Mouse (Mus musculus) liver, postnatal 0 days (tissue): ENCODE data around the gene Reep3. TPM values are rescaled to one million over a fixed set of nuclear protein-coding genes. Genes with fewer than 3 reads are reported as not detected.

ENCODE experiments used
- ATAC-seq: fragments of 200-750 bp; cut with Nextera tagmentation; 2 replicates; pipeline ENCODE4 v1.8.0; 2017; ENCODE audit warnings: mild to moderate bottlenecking, moderate library complexity
- DNase-seq: peaks from one replicate; pipeline ENCODE4 v3.0.0-alpha.2; 2016
- H3K27ac ChIP-seq: fragments of 300-500 bp; sonication (generic); 2 replicates; pipeline ENCODE4 v1.5.1; 2014; ENCODE audit warnings: antibody characterized with exemption, moderate library complexity, mild to moderate bottlenecking, low read depth
- H3K27me3 ChIP-seq: fragments of 300-500 bp; sonication (generic); 2 replicates; pipeline ENCODE4 v1.6.1; 2014; ENCODE audit warnings: low read length, control low read depth, mixed read lengths; ENCODE audit not compliant: insufficient read depth
- H3K36me3 ChIP-seq: fragments of 300-500 bp; sonication (generic); replicated peaks from 2 replicates; pipeline ENCODE4 v1.6.1; 2014; ENCODE audit warnings: mild to moderate bottlenecking, control low read depth, low read length, moderate library complexity, mixed read lengths; ENCODE audit not compliant: insufficient read depth
- H3K4me1 ChIP-seq: fragments of 300-500 bp; sonication (generic); 2 replicates; pipeline ENCODE4 v1.6.1; 2014; ENCODE audit warnings: antibody characterized with exemption, mild to moderate bottlenecking, control low read depth; ENCODE audit not compliant: insufficient read depth
- H3K4me2 ChIP-seq: fragments of 300-500 bp; sonication (generic); 2 replicates; pipeline ENCODE4 v1.6.1; 2014; ENCODE audit warnings: low read depth, mild to moderate bottlenecking, low read length, moderate library complexity, mixed read lengths
- H3K4me3 ChIP-seq: fragments of 300-500 bp; sonication (generic); 2 replicates; pipeline ENCODE4 v1.5.1; 2014; ENCODE audit warnings: low read depth, low read length
- H3K9ac ChIP-seq: fragments of 300-500 bp; sonication (generic); replicated peaks from 2 replicates; pipeline ENCODE4 v1.6.1; 2014; ENCODE audit warnings: mild to moderate bottlenecking, moderate library complexity
- H3K9me3 ChIP-seq: fragments of 300-500 bp; sonication (generic); 2 replicates; pipeline ENCODE4 v1.6.1; 2016; ENCODE audit warnings: mild to moderate bottlenecking, control low read depth, low read length, mixed read lengths
- CTCF ChIP-seq: sonication (generic); IDR thresholded peaks from 2 replicates; pipeline ENCODE4 v1.5.1; 2016; ENCODE audit warnings: antibody characterized with exemption, low read depth
- EP300 ChIP-seq: IDR thresholded peaks from 2 replicates; pipeline ENCODE4 v1.6.1; 2016; ENCODE audit warnings: antibody characterized with exemption, low read depth, mild to moderate bottlenecking
- WGBS: fragments of 180-500 bp; shearing (Covaris S2); extraction: QIAGEN DNeasy Blood & Tissue Kit; methylation state at CpG from one replicate; pipeline ENCODE4 v1.1.7; 2014; ENCODE audit not compliant: insufficient replicate concordance; 5-methylcytosine and 5-hydroxymethylcytosine counted together
- polyA plus RNA-seq: library from polyadenylated mRNA; unstranded; fragments of >200 nt; fragmentation: Nextera tagmentation; extraction: Ambion mirVana; gene quantifications from 2 replicates; pipeline ENCODE4 v1.2.1, GENCODE M21; 2015

The Reep3 gene
- polyA plus RNA-seq, 1 experiment from 2014 or later: 19.6 TPM

DNA sequence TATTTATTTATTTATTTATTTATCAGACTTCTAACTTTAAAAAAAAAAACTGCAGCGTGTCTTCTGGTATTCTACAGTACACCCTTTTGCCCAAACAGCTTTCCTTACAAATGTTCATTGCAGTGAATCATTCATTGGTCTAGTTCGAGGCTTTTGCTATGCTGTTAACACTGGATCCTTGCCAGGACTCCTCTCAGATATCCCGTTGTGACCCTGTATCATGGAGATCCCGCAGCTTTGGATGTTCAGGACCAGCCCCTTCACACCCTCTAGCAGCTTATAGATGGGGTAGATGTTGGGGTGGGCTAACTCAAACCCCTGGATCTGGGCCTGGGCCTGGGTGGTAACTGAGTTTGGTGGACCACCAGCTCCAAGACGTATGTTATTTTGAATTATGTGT lies 104.2 kb downstream of the Reep3 start:
- Histone ChIP-seq H3K36me3 (no peaks in the 10 kb centered on the region), H3K27ac (no peak overlapping the region), H3K27me3 (no peaks in the 10 kb centered on the region), H3K4me1 (peaks cover 3% of the 10 kb centered on the region; the same call in 1 of the 2 replicates), H3K9ac (no peak overlapping the region), H3K9me3 (peaks cover 8% of the 10 kb centered on the region; the same call in 1 of the 2 replicates), H3K4me3 (no peak overlapping the region), H3K4me2 (no peak overlapping the region)
- no peak for DNase-seq
- 61% methylated on average over 5 of the region's 5 CpGs for WGBS
- no peak for TF ChIP-seq CTCF
- no peak for ATAC-seq

DNA sequence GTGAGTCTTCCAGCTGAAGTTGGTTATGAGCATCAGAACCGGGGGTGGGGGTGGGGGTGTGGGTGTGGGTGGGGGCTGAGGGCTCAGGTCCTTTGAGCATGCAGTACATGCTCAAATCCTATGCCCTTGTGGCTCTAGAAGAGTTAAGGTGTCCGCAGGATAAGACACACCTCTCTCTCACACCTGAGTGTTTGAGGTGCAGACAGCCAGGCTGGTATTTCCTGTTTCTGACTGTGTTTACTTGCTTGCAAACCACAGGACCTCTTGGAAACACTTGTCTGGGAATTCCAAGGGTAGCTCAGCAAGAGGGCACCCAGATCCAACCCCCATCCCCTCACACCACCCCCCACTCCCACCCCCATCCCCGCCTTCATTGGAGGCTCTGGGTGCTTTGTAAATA lies 106.2 kb downstream of the Reep3 start:
- Histone ChIP-seq H3K4me3 (no peak overlapping the region), H3K4me2 (no peak overlapping the region), H3K4me1 (peaks cover 3% of the 10 kb centered on the region; the same call in 1 of the 2 replicates), H3K36me3 (no peaks in the 10 kb centered on the region), H3K27ac (no peak overlapping the region), H3K27me3 (no peaks in the 10 kb centered on the region), H3K9me3 (peaks cover 8% of the 10 kb centered on the region; the same call in 1 of the 2 replicates), H3K9ac (no peak overlapping the region)
- DNase-seq (no peak), ATAC-seq (no peak)
- TF ChIP-seq EP300 (no peak), CTCF (no peak)
- 82% methylated on average over 3 of the region's 3 CpGs for WGBS

DNA sequence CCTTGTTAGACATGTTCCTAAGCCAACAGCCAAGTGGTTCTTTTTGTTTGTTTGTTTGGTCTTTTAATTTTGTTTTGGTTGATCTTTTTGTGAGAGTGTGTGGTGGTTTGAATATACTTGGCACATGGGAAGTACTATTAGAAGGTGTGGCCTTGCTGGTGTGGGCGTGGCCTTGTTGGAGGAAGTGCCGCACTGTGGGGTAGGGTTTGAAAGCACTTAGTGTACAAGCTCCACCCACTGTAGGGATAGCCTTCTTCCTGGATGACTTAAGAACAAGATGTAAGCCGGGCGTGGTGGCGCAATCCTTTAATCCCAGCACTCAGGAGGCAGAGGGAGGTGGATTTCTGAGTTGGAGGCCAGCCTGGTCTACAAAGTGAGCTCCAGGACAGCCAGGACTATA lies 113.7 kb downstream of the Reep3 start:
- ATAC-seq (no peak), DNase-seq (peak; percentile 20)
- no peaks in the 10 kb centered on the region for H3K36me3 ChIP-seq
- H3K4me2 ChIP-seq: no peak overlapping the region
- WGBS: 64% methylated on average over 5 of the region's 5 CpGs
- no peak overlapping the region for H3K27ac ChIP-seq
- no peak for TF ChIP-seq EP300
- no peak for TF ChIP-seq CTCF
- no peaks in the 10 kb centered on the region for H3K4me1 ChIP-seq
- no peak overlapping the region for H3K4me3 ChIP-seq
- no peaks in the 10 kb centered on the region for H3K9me3 ChIP-seq
- no peak overlapping the region for H3K9ac ChIP-seq
- H3K27me3 ChIP-seq: no peaks in the 10 kb centered on the region

DNA sequence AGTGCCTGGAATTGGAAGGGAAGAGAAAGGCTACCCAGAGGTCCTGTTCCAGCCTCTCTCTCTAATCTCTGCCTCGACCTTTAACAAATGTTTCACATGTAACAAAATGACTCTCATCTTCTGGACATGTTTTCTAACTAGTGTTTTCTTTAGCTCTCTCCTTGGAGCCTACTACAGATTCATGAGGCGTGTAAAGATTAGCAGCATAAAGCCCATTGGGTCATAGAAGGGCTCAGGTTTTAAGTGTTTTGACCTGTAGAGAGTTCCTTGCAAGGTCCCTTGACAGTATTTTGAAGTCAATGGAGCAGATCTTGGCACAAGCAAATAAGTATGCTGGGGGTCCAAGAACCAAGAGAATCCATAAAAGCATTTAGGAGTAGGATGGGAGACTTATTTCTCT lies 118.5 kb downstream of the Reep3 start:
- no peak for ATAC-seq
- H3K27me3 ChIP-seq: no peaks in the 10 kb centered on the region
- WGBS: 56% methylated on average over 2 of the region's 2 CpGs
- H3K9me3 ChIP-seq: no peaks in the 10 kb centered on the region
- no peak for TF ChIP-seq EP300
- no peak for TF ChIP-seq CTCF
- no peak overlapping the region for H3K27ac ChIP-seq
- no peaks in the 10 kb centered on the region for H3K4me1 ChIP-seq
- no peaks in the 10 kb centered on the region for H3K36me3 ChIP-seq
- H3K9ac ChIP-seq: no peak overlapping the region
- no peak overlapping the region for H3K4me3 ChIP-seq
- H3K4me2 ChIP-seq: no peak overlapping the region
- DNase-seq: no peak

DNA sequence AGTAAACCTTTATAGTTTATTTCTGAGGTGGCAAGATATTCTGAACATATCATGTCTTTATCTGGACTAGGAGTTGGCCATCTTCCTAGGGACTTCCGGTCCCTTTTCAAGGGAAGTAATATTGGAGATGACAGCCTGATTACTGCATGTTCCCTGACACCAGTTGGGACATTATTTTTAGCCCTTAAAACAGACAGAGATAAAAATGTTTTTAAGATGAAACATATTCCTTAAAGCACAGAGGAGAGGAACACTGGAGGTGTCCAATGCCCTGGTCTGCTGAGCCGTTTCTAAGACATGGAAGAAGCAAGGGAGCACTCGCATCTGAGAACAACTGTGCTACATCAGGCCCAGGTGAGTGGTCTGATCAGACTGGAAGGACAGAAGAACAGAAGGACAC lies 119.7 kb downstream of the Reep3 start:
- no peak overlapping the region for H3K4me2 ChIP-seq
- no peaks in the 10 kb centered on the region for H3K36me3 ChIP-seq
- H3K4me3 ChIP-seq: no peak overlapping the region
- no peak for ATAC-seq
- 76% methylated on average over 3 of the region's 3 CpGs for WGBS
- H3K27me3 ChIP-seq: no peaks in the 10 kb centered on the region
- H3K9me3 ChIP-seq: no peaks in the 10 kb centered on the region
- TF ChIP-seq EP300 (no peak), CTCF (no peak)
- H3K9ac ChIP-seq: no peak overlapping the region
- DNase-seq: no peak
- H3K27ac ChIP-seq: no peak overlapping the region
- H3K4me1 ChIP-seq: no peaks in the 10 kb centered on the region

DNA sequence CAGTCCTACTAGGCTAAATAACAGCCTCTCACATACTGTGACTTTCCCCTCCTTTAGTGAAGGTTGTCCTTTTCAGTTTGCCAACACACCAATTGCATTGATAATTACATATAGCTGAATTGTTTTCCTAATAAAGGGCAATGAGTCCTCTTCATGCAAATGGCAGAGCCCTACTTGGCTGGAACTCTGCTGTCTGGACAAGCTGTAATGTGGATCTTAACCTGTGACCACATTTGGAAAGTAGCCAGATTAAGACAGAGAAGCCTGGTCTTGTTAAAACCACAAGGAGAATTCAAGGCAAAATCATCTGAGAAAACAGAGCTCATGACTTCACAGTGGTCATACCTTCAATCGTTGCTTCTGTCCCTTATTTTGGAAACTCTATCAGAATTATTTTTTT lies 121.3 kb downstream of the Reep3 start:
- H3K27me3 ChIP-seq: no peaks in the 10 kb centered on the region
- no peaks in the 10 kb centered on the region for H3K4me1 ChIP-seq
- H3K27ac ChIP-seq: no peak overlapping the region
- no peak overlapping the region for H3K4me3 ChIP-seq
- no peaks in the 10 kb centered on the region for H3K36me3 ChIP-seq
- peak; percentile 38; the same call in 1 of the 2 replicates for ATAC-seq
- no peak for TF ChIP-seq CTCF
- TF ChIP-seq EP300: no peak
- H3K9me3 ChIP-seq: no peaks in the 10 kb centered on the region
- 41% methylated on average over 1 of the region's 1 CpGs for WGBS
- H3K4me2 ChIP-seq: no peak overlapping the region
- no peak overlapping the region for H3K9ac ChIP-seq
- no peak for DNase-seq

DNA sequence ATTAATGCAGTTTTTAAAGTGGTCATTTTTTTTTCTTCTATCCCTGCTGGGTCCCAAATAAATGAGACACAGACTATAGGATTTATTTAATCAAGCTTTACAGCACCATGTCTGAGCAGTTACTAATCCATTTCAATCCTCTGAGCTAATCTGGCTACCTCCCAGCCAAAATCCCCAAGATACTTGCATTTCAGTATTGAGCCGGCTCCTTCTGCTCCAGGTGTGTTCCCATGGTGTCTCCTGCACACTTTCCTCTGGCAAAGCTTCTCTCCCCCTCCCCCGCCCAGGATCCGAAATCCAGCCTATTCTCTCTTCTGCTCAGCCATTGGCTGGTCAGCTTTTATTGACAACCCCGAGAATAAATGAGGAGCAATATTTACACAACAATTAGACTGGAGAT lies 122.3 kb downstream of the Reep3 start:
- H3K27me3 ChIP-seq: no peaks in the 10 kb centered on the region
- H3K4me2 ChIP-seq: no peak overlapping the region
- ATAC-seq (no peak), DNase-seq (no peak)
- 71% methylated on average over 4 of the region's 4 CpGs for WGBS
- no peak overlapping the region for H3K27ac ChIP-seq
- H3K4me3 ChIP-seq: no peak overlapping the region
- H3K4me1 ChIP-seq: no peaks in the 10 kb centered on the region
- TF ChIP-seq CTCF (no peak), EP300 (no peak)
- no peak overlapping the region for H3K9ac ChIP-seq
- H3K36me3 ChIP-seq: no peaks in the 10 kb centered on the region
- no peaks in the 10 kb centered on the region for H3K9me3 ChIP-seq
